Comparison of ENCODE assay signal across 18 mouse cellular contexts in the genomic region with DNA sequence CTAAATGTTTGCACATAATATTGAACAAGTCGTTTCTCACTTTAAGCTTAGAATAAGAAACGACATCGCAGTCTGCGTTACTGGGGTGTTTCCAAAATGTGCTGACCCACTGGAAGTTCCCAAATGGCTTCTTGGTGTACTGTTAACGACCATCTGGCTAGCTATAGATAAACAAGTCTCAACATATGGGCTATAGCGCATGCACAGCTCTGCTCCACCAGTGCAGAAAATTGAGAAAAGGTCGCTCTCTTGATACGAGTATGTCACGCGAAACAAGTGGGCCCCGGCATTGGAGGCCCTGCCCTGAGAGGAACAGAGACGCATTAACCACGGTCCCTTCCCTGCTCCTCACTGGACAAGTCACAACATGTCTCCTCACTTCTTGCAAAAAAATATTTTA.
"Had no signal": no experiment of that assay in that cellular context is flagged by ENCODE, and none has a peak within 500 bp of the region (broad histone marks: within the 10 kb centered on the region; RNA-seq: fewer than 3 reads in every experiment).

No protein-coding gene starts in this region.

- H3K9ac ChIP-seq: lung, embryonic 14.5 days; midbrain, embryonic 13.5 days; midbrain, embryonic 15.5 days; neural tube, embryonic 13.5 days; neural tube, embryonic 15.5 days had no signal

- H3K4me2 ChIP-seq: lung, embryonic 14.5 days; midbrain, embryonic 11.5 days; midbrain, embryonic 13.5 days; midbrain, embryonic 15.5 days; neural tube, embryonic 13.5 days; neural tube, embryonic 15.5 days had no signal

- ATAC-seq: midbrain, embryonic 13.5 days; midbrain, embryonic 15.5 days had no signal

- DNase-seq: lung, adult 18-20 months; lung, embryonic 14.5 days; lung, postnatal 10 days; lung, postnatal 4 days; retina, postnatal 1 day; right cerebral cortex, adult 18-20 months; right cerebral cortex, postnatal 25 days; right cerebral cortex, postnatal 4 days; spleen, adult 18-20 months; thymus, adult 18-20 months; thymus, postnatal 14 days; thymus, postnatal 36 days had no signal

- H3K27me3 ChIP-seq: midbrain, embryonic 13.5 days; midbrain, embryonic 15.5 days; neural tube, embryonic 13.5 days; neural tube, embryonic 15.5 days had no signal

- H3K9me3 ChIP-seq: midbrain, embryonic 13.5 days; midbrain, embryonic 15.5 days; neural tube, embryonic 13.5 days; neural tube, embryonic 15.5 days had no signal

- H3K4me1 ChIP-seq: midbrain, embryonic 13.5 days; midbrain, embryonic 15.5 days; neural tube, embryonic 13.5 days; neural tube, embryonic 15.5 days had no signal

- H3K4me3 ChIP-seq: midbrain, embryonic 13.5 days; midbrain, embryonic 15.5 days; myocyte; neural tube, embryonic 13.5 days; neural tube, embryonic 15.5 days had no signal

- H3K27ac ChIP-seq: midbrain, embryonic 13.5 days; midbrain, embryonic 15.5 days; neural tube, embryonic 13.5 days; neural tube, embryonic 15.5 days had no signal

- H3K36me3 ChIP-seq: midbrain, embryonic 13.5 days; midbrain, embryonic 15.5 days; neural tube, embryonic 13.5 days; neural tube, embryonic 15.5 days had no signal
